Mouse (Mus musculus) cortical plate, adult 2 months (tissue): ENCODE results near the gene Dph1.

Experiments used
- CTCF ChIP-seq: fragments of 200-500 bp; IDR thresholded peaks from 2 replicates; pipeline ENCODE4 v1.5.1; 2011; ENCODE audit warnings: mild to moderate bottlenecking, control low read depth, low read length; ENCODE audit not compliant: insufficient read depth; ENCODE audit errors: extremely low read depth
- POLR2A ChIP-seq: fragments of 200-500 bp; IDR thresholded peaks from 2 replicates; pipeline ENCODE4 v1.6.1; 2011; ENCODE audit warnings: mild to moderate bottlenecking, low read length, control low read depth; ENCODE audit not compliant: insufficient read depth; ENCODE audit errors: extremely low read depth

GRCm38 (mm10) chr11:75192336-75193214 lies 1.5 kb upstream of the Dph1 start:
- TF ChIP-seq CTCF: peak; percentile 71
- TF ChIP-seq POLR2A: no peak
